Mouse (Mus musculus) MEL (cell line): ENCODE data around the gene Slc22a2.

ENCODE experiments used
- CTCF ChIP-seq, 3 experiments: IDR thresholded peaks in 2 of 3; conservative IDR thresholded peaks in 1 of 3; 2 replicates each; pipeline ENCODE4 v1.5.1; 2011 to 2012; ENCODE audit warnings: low read length in 3 of 3, low read depth in 2 of 3, mild to moderate bottlenecking in 2 of 3, improper control_type of control experiment in 1 of 3, inconsistent platforms in 1 of 3, mixed read lengths in 1 of 3, moderate library complexity in 1 of 3; ENCODE audit not compliant: control insufficient read depth in 1 of 3, insufficient read depth in 1 of 3, poor library complexity in 1 of 3, severe bottlenecking in 1 of 3
- NRF1 ChIP-seq: IDR thresholded peaks from 2 replicates; pipeline ENCODE4 v1.6.1; 2014; ENCODE audit warnings: low read depth, mild to moderate bottlenecking, inconsistent platforms, low read length, improper control_type of control experiment, moderate library complexity; ENCODE audit not compliant: poor library complexity, insufficient read depth, severe bottlenecking
- POLR2A ChIP-seq, 2 experiments: IDR thresholded peaks; 2 replicates each; pipeline ENCODE4 v1.6.1; 2011 to 2012; ENCODE audit warnings: low read length in 2 of 2, mild to moderate bottlenecking in 2 of 2, control low read depth in 1 of 2, improper control_type of control experiment in 1 of 2, low read depth in 1 of 2, moderate library complexity in 1 of 2; ENCODE audit not compliant: control insufficient read depth in 1 of 2, insufficient read depth in 1 of 2, poor library complexity in 1 of 2
- TCF12 ChIP-seq: IDR thresholded peaks from 2 replicates; pipeline ENCODE4 v1.6.1; 2014; ENCODE audit warnings: low read depth, mild to moderate bottlenecking, inconsistent platforms, low read length, improper control_type of control experiment, moderate library complexity

GRCm38 (mm10) chr17:12655826-12656225 is 71.9 kb downstream of the Slc22a2 start:
- TF ChIP-seq NRF1 (no peak), CTCF (IDR thresholded peaks at IDR 0.05 in 2 of 3, conservative IDR thresholded peaks at IDR 0.05 in 1 of 3; ENCODE audit: control insufficient read depth in 1 of 3, insufficient read depth in 1 of 3, low read depth in 2 of 3, low read length in 3 of 3, poor library complexity in 1 of 3, severe bottlenecking in 1 of 3) (no peak), POLR2A (IDR thresholded peaks at IDR 0.05; ENCODE audit: control insufficient read depth in 1 of 2, insufficient read depth in 1 of 2, low read depth in 1 of 2, low read length in 2 of 2, poor library complexity in 1 of 2) (no peak), TCF12 (no peak)
